Mouse (Mus musculus): ENCODE measurements at regions not wholly inside any gene's neighbourhood (a gene's known extent, or its start where the extent isn't known, plus 50 kb on each side); places are given as distances from the start of the nearest gene placed in this dataset.
"Not testable (repeated sequence)": the region's sequence is repeated elsewhere in the genome, so short reads cannot be mapped to it uniquely, and the experiment has no call there.

GRCm38 (mm10) chr14:102216581-102217368 lies 487.0 kb downstream of the Lmo7 start:
- no peak for ATAC-seq (ENCODE audit: insufficient number of reproducible peaks, low FRiP score, low TSS enrichment)

DNA sequence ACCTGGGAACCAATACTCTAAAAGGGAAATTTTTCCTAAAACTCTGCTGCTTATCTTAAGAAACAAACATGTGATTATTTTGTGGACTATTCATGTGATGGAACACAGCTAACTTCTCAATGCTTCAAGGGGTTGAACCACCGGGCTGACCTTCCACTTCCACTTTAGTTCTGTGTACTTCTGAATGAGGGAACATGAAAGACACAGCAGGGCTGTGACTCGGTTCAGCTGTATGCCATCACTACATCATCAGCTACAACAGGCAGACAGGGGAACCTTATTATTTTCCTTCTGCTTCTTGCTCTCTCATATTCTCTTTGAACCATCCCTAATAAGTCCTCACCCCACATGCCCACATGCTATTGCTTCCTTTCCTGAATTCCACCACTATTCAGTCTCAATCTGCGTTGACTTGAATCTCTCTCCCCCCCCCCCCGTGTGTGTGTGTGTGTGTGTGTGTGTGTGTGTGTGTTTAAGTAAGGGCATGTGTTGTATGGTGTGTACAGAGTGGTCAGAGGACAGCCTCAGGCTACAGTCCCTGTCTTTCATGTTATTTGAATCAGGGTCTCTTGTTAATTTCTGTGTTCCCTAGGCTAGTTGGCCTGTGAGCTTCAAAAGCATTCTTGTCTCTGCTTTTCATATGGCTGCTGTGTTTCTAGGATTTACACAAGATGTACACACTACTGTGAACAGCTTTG lies 485.7 kb downstream of the Lmo7 start:
- no peak for ATAC-seq (ENCODE audit: insufficient number of reproducible peaks, low FRiP score, low TSS enrichment)

GRCm38 (mm10) chr14:102212079-102212478 lies 482.3 kb downstream of the Lmo7 start:
- ATAC-seq (ENCODE audit: insufficient number of reproducible peaks, low FRiP score, low TSS enrichment): peak; percentile 62

GRCm38 (mm10) chr14:102204881-102205671 lies 475.3 kb downstream of the Lmo7 start:
- ATAC-seq (ENCODE audit: insufficient number of reproducible peaks, low FRiP score, low TSS enrichment): no peak

DNA sequence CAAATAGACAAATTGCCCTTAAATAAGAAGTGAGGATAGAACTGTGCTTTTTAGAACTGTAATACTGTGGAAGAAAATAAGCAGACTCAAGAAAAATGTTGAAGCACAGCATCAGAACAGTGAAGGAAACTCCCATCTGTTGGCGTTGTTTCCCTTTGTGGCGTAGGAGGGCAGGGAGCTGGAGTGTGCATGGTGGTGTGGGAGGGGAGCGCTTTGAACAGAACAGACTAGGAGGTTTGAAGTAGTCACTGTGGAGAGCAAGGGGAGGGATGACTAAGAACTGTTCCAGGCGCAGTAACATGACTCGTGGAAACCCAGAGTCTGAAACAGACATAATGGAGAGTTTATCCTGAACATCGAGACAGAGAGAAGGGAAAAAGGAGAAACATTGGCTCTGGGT lies 469.7 kb downstream of the Lmo7 start:
- no peak for ATAC-seq (ENCODE audit: insufficient number of reproducible peaks, low FRiP score, low TSS enrichment)

- ATAC-seq (ENCODE audit: insufficient number of reproducible peaks, low FRiP score, low TSS enrichment): no peak
Measured at GRCm38 (mm10) chr14:102190786-102191185, 461.0 kb downstream of the Lmo7 start.

DNA sequence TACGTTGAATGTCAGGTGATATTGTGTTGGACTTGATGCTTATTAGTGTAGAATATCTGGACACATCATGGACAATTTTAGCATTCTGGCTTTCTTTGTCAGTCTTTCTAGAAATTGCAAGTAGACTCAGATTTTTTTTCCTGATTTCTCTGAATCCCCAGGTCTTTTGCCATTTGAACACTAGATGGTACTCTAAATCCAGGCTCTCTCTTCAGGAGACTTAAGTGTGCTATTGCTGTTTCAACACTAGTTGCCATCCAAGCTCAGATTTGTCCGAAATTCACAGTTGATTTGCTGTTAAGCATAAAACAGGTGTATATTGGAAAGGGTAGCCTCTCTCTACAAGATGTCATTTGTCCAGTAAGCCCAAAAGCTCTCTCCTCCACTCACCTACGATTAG lies 451.5 kb downstream of the Lmo7 start:
- no peak for ATAC-seq (ENCODE audit: insufficient number of reproducible peaks, low FRiP score, low TSS enrichment)

DNA sequence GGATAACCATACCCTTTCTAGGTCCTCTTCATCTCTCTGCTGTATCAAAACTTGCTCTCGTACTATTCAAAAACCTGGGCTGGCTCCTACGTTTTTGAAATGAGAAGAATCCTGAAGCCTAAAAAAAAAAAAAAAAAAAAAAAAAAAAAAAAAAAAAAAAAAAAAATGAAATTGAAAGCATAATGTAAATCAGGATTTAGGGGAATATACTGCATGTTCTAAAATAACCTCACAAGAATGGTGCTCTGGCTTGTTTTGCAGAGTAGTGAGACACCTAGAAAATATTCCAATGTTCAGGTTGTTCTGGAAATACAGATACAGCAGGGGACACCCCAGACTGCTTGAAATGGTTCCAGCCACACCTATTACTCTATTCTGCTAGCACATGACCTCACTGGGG lies 442.0 kb downstream of the Lmo7 start:
- no peak for ATAC-seq (ENCODE audit: insufficient number of reproducible peaks, low FRiP score, low TSS enrichment)

DNA sequence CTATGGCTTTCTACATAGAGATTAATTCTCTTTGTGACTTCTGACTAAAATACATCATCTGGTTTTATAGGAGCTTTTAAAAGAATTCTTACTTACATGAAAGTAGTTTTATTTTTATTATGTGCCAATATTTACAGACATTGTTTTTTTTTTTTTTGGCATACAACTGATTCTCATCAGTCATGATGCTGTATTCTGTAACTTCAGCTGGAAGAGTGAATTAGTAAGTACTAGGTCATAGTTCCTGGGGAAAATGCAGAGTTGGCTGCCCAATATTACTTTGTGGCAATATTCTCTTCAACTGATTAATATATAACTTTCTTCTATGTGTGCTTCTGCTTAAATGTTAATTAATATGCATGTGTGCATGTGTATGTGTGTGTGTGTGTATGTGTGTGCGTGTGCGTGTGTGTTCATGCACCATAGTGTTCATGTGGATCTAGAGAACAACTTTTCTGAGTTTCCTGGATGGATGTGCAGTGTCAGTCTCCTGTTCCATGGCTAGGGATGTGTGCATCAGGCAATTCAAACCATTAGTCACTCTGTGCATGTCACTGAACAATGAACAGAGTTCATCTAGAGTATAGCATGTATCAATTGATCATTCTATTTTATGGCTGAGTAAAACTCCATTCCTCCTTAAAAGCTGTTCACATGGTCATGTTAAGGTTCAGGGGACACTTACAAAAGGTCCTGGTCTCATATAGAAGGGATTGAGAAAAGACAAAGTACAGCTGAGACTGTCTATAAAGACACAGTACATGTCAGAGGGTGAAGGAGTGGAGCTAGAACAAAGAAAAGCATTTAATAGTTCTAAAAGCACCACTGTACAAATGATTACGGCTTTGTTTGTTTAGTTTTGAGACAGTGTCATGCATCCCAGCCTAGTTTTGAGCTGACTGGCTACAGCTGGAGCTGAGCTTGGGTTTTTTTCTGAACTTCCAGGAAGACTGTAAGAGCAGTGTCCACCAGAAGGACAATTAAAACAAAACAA lies 431.8 kb downstream of the Lmo7 start:
- ATAC-seq (ENCODE audit: insufficient number of reproducible peaks, low FRiP score, low TSS enrichment): no peak

- not testable (repeated sequence) for ATAC-seq (ENCODE audit: insufficient number of reproducible peaks, low FRiP score, low TSS enrichment)
Measured at GRCm38 (mm10) chr14:102150410-102150809, 420.7 kb downstream of the Lmo7 start.

DNA sequence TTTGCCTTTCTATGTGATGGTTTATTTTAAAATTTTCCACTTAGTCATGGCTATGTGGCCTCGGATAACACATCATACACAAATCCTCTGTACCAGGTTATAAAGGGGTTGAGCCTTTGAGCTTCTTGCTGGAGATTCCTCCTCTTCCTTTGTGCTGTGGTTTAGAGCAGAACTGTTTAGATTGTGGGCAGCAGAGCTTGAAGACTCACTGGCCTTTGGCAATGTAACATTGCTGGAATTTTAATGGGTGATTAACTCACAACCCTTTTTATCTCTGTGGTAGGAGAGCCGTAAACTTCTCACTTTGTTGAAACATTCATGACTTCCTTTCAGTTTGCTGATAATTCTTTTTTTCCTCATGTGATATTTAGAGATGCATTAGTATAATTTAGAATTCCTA lies 413.0 kb downstream of the Lmo7 start:
- no peak for ATAC-seq (ENCODE audit: insufficient number of reproducible peaks, low FRiP score, low TSS enrichment)

GRCm38 (mm10) chr14:102138936-102139335 lies 409.2 kb downstream of the Lmo7 start:
- ATAC-seq (ENCODE audit: insufficient number of reproducible peaks, low FRiP score, low TSS enrichment): no peak

DNA sequence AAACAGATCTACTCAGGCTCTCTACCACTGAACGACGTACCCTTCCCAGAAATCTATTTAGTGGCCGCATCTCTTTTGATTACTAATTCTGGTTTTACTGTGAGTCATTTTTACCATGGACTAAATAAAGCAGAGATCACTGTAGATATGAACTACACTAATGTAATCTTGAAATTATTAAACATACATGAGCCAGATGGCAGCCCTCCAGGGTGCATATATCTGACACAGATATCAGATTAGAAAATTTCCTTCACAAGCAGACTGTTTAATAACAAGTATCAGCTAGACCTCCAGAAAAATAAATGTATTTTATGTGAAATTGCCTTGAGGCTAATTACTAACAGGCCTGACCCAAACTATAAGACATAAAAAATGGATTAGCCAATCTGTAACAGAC lies 388.4 kb downstream of the Lmo7 start:
- ATAC-seq (ENCODE audit: insufficient number of reproducible peaks, low FRiP score, low TSS enrichment): no peak

GRCm38 (mm10) chr14:102106165-102106564 lies 376.4 kb downstream of the Lmo7 start:
- ATAC-seq (ENCODE audit: insufficient number of reproducible peaks, low FRiP score, low TSS enrichment): no peak

GRCm38 (mm10) chr14:102094105-102094504 lies 364.3 kb downstream of the Lmo7 start:
- no peak for ATAC-seq (ENCODE audit: insufficient number of reproducible peaks, low FRiP score, low TSS enrichment)

GRCm38 (mm10) chr14:102092557-102092956 lies 362.8 kb downstream of the Lmo7 start:
- ATAC-seq (ENCODE audit: insufficient number of reproducible peaks, low FRiP score, low TSS enrichment): no peak

DNA sequence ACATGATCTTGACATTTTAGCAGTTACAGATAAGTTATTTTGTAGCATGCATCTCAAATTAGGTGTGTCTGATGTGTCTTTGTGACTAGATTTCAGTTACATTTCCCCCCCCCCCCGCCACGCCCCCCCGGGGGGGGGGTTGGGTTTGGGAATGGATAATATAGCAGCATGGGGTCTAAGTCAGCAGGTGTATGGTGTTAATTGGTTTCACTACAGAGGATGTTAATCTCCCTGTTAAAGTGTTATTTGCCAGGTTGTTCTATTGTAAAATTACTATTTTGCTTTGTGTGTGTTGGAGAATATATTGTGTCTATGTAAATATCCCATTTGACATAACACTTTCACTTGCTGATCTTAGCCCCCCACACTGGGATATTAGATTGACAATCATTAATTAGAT lies 319.2 kb downstream of the Lmo7 start:
- ATAC-seq (ENCODE audit: insufficient number of reproducible peaks, low FRiP score, low TSS enrichment): no peak

GRCm38 (mm10) chr14:102048485-102048884 lies 318.7 kb downstream of the Lmo7 start:
- no peak for ATAC-seq (ENCODE audit: insufficient number of reproducible peaks, low FRiP score, low TSS enrichment)

GRCm38 (mm10) chr14:102038145-102038544 lies 308.4 kb downstream of the Lmo7 start:
- ATAC-seq (ENCODE audit: insufficient number of reproducible peaks, low FRiP score, low TSS enrichment): no peak

- ATAC-seq (ENCODE audit: insufficient number of reproducible peaks, low FRiP score, low TSS enrichment): no peak
Measured at GRCm38 (mm10) chr14:102037487-102037886, 307.7 kb downstream of the Lmo7 start.

Measured in cerebellum, adult (tissue).